Mouse (Mus musculus): ENCODE results near the gene Glod4.

DNA sequence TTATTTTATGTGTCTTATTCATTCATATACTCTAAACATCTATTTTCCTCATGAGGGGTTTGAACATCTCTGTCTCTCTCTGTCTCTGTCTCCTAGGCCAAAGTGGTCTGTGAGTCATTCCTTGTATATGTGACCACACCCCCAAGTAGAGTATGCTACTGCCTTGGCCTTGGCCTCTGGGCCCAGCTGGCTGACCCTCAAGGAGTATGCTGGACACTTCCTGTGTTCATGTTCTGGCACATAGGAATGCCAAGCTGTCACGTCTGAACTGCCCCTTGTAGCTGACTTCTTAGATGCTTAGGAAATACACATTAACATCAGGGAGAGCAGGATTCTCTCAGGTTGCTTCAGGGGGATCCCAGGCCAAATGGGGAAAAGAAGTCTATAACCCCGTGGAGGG lies 163.2 kb downstream of the Glod4 start:
- TF ChIP-seq CTCF (IDR thresholded peaks at IDR 0.05) (no peak), EP300 (IDR thresholded peaks at IDR 0.05) (peak; percentile 62)
